Mouse (Mus musculus) urinary bladder, postnatal 14 days (tissue): ENCODE data around the gene Fbxo21.

ENCODE experiments used
- DNase-seq: peaks from one replicate; pipeline ENCODE4 v3.0.0; 2021; ENCODE audit warnings: low spot score

The Fbxo21 gene

GRCm38 (mm10) chr5:118025880-118026279, 49.4 kb downstream of the Fbxo21 start:
- no peak for DNase-seq

GRCm38 (mm10) chr5:118026343-118026742, 49.8 kb downstream of the Fbxo21 start:
- DNase-seq: no peak

- no peak for DNase-seq
These were observed 50.7 kb downstream of the Fbxo21 start for GRCm38 (mm10) chr5:118027101-118027697.

- no peak for DNase-seq
These were observed 51.2 kb downstream of the Fbxo21 start, which contains the start of gene Tesc for GRCm38 (mm10) chr5:118027698-118028190. Tesc (plus strand) TSS chr5:118027743.

GRCm38 (mm10) chr5:118028191-118029034, 51.9 kb downstream of the Fbxo21 start:
- DNase-seq: no peak

- DNase-seq: no peak
These were observed 52.5 kb downstream of the Fbxo21 start for GRCm38 (mm10) chr5:118029035-118029408.

GRCm38 (mm10) chr5:118029420-118029819, 52.9 kb downstream of the Fbxo21 start:
- no peak for DNase-seq

- no peak for DNase-seq
These were observed 53.6 kb downstream of the Fbxo21 start for GRCm38 (mm10) chr5:118030022-118030675.

- DNase-seq: no peak
These were observed 54.5 kb downstream of the Fbxo21 start for GRCm38 (mm10) chr5:118031059-118031458.

GRCm38 (mm10) chr5:118031508-118031907, 55.0 kb downstream of the Fbxo21 start:
- DNase-seq: no peak

GRCm38 (mm10) chr5:118033328-118033727, 56.8 kb downstream of the Fbxo21 start:
- DNase-seq: no peak

- DNase-seq: no peak
These were observed 57.2 kb downstream of the Fbxo21 start for GRCm38 (mm10) chr5:118033740-118034139.

- no peak for DNase-seq
These were observed 58.1 kb downstream of the Fbxo21 start for GRCm38 (mm10) chr5:118034632-118035031.

GRCm38 (mm10) chr5:118035786-118036185, 59.3 kb downstream of the Fbxo21 start:
- no peak for DNase-seq

- DNase-seq: no peak
These were observed 60.6 kb downstream of the Fbxo21 start for GRCm38 (mm10) chr5:118036888-118037797.

GRCm38 (mm10) chr5:118037798-118038484, 61.4 kb downstream of the Fbxo21 start:
- DNase-seq: no peak

GRCm38 (mm10) chr5:118039241-118039668, 62.7 kb downstream of the Fbxo21 start:
- no peak for DNase-seq

- no peak for DNase-seq
These were observed 66.1 kb downstream of the Fbxo21 start for GRCm38 (mm10) chr5:118042599-118042998.

GRCm38 (mm10) chr5:118043761-118044160, 67.2 kb downstream of the Fbxo21 start:
- DNase-seq: no peak

- DNase-seq: no peak
These were observed 68.4 kb downstream of the Fbxo21 start for GRCm38 (mm10) chr5:118044907-118045306.

GRCm38 (mm10) chr5:118045385-118045784, 68.9 kb downstream of the Fbxo21 start:
- DNase-seq: no peak
